Mouse (Mus musculus) limb, embryonic 10.5 days (tissue): Measurements from ENCODE around the gene Oscp1. TPM values are rescaled to one million over a fixed set of nuclear protein-coding genes. Genes with fewer than 3 reads are reported as not detected.
A peak's percentile ranks its signal among the peaks of the same experiment; 100 is the strongest.

Experiments
- DNase-seq: peaks from one replicate; pipeline ENCODE4 v3.0.0-alpha.2; 2017; ENCODE audit warnings: low spot score
- H3K27ac ChIP-seq: fragments of 300-500 bp; sonication (generic); 2 replicates; pipeline ENCODE4 v1.5.1; 2016; ENCODE audit warnings: mild to moderate bottlenecking
- H3K27me3 ChIP-seq: fragments of 300-500 bp; sonication (generic); 2 replicates; pipeline ENCODE4 v1.6.1; 2016; ENCODE audit warnings: low read depth, mild to moderate bottlenecking; ENCODE audit not compliant: poor library complexity, severe bottlenecking
- H3K36me3 ChIP-seq: fragments of 300-500 bp; sonication (generic); 2 replicates; pipeline ENCODE4 v1.6.1; 2016; ENCODE audit warnings: mild to moderate bottlenecking, moderate library complexity
- H3K4me1 ChIP-seq: fragments of 300-500 bp; sonication (generic); 2 replicates; pipeline ENCODE4 v1.6.1; 2016
- H3K4me3 ChIP-seq: fragments of 300-500 bp; sonication (generic); 2 replicates; pipeline ENCODE4 v1.5.1; 2016; ENCODE audit warnings: mild to moderate bottlenecking, moderate library complexity
- H3K9me3 ChIP-seq: fragments of 300-500 bp; sonication (generic); replicated peaks from 2 replicates; pipeline ENCODE4 v1.6.1; 2016; ENCODE audit warnings: mild to moderate bottlenecking
- WGBS: fragments of 180-500 bp; shearing (Covaris S2); methylation state at CpG from one replicate; pipeline ENCODE4 v1.1.7; 2016; 5-methylcytosine and 5-hydroxymethylcytosine counted together
- polyA plus RNA-seq: library from polyadenylated mRNA; unstranded; fragments of >200 nt; fragmentation: Nextera tagmentation; extraction: Ambion mirVana; gene quantifications from 2 replicates; pipeline ENCODE4 v1.2.1, GENCODE M21; 2016

Gene Oscp1
- polyA plus RNA-seq, 1 experiment from 2014 or later, result 23.7 TPM

DNA sequence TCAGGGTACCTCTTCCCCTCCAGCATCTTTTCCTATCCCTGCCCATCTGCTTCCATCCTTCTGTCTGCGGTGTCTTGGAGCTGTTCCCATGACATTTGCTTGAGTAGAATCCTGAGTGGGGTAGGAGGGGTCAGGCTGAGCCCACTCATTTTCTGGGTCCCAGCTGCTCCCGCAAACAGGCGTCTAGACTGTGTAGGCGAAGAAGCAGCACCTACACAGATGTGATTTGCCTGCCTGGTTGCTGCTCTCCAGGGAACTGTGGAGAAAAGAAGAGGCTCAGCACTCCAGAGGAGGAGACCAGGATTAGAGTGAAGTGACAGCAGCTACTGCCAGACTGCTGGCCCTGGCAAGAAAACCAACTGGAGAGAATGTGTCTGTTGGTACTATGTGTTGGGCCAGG, 60.3 kb downstream of the Oscp1 start:
- Histone ChIP-seq H3K27me3 (no peaks in the 10 kb centered on the region), H3K9me3 (no peaks in the 10 kb centered on the region), H3K4me1 (peaks cover 14% of the 10 kb centered on the region; the same call in 1 of the 2 replicates), H3K4me3 (no peak overlapping the region), H3K27ac (no peak overlapping the region), H3K36me3 (peaks cover 44% of the 10 kb centered on the region)
- 94% methylated on average over 4 of the region's 4 CpGs for WGBS
- no peak for DNase-seq

DNA sequence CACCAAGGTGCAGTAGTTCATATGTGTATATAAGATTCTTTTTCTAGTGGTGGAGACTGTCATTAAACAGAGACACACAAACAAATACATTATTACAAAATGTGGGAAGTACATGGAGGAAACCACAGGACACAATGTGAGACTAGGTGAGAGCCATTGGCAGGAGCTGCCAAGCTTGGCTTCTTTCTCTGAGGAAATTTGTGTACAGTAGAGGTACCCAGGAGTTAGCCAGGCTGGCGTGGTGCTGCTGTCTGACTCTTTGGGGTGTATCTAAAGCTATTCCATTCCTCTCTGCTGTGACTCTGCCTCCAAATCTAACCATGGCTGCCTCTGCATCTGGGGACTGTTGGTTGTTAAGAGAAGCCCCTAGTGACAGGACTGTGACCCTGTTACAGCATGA, 60.7 kb downstream of the Oscp1 start:
- DNase-seq, result no peak
- no peak overlapping the region for H3K4me3 ChIP-seq
- H3K36me3 ChIP-seq, result peaks cover 47% of the 10 kb centered on the region
- peaks cover 10% of the 10 kb centered on the region; the same call in 1 of the 2 replicates for H3K4me1 ChIP-seq
- no peaks in the 10 kb centered on the region for H3K9me3 ChIP-seq
- WGBS, result 96% methylated on average over 1 of the region's 1 CpGs
- no peak overlapping the region for H3K27ac ChIP-seq
- H3K27me3 ChIP-seq, result no peaks in the 10 kb centered on the region

DNA sequence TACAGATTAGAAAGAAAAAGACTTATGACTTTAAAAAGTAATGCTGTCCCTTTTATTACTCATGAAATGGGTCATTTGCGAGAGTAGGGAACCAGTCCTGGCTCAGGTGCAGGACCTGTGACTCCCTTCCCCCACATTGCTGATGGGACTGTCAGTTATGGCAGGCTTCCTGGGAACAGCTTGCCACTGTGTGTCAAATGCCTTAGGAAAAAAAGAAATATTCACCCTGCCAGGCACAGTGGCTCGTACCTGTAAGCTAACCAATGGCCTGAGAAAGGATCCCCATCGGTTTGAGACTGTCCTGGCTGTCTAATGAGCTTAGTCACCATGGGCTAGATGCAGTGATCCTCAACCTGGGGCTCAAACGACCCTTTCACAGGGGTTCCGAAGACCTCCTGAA, 61.7 kb downstream of the Oscp1 start:
- no peaks in the 10 kb centered on the region for H3K9me3 ChIP-seq
- H3K4me1 ChIP-seq, result peaks cover 10% of the 10 kb centered on the region; the same call in 1 of the 2 replicates
- no peaks in the 10 kb centered on the region for H3K27me3 ChIP-seq
- WGBS, result 92% methylated on average over 5 of the region's 5 CpGs
- H3K36me3 ChIP-seq, result peaks cover 56% of the 10 kb centered on the region
- DNase-seq, result no peak
- no peak overlapping the region for H3K4me3 ChIP-seq
- no peak overlapping the region for H3K27ac ChIP-seq

DNA sequence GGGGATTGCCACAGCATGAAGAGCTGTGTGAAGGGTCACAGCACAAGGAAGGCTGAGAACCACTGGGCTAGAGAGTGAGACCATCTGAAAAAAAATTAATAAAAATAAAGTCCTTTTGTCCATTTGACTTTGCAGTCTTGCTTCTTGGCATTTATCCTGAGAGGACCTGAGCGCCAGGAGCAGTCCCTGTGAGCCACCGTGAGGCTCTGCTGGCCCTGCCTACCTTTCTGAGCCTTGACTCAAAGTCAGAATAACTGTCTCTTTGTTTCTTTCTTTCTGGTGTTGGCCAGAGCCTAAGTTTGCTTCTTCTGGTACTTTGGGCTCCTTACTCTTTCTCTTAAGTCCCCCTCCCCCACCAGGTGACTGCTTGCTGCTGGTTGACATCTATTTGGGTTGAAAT, 62.1 kb downstream of the Oscp1 start:
- WGBS, result 90% methylated on average over 2 of the region's 2 CpGs
- peaks cover 8% of the 10 kb centered on the region; the same call in 1 of the 2 replicates for H3K4me1 ChIP-seq
- H3K36me3 ChIP-seq, result peaks cover 61% of the 10 kb centered on the region
- no peaks in the 10 kb centered on the region for H3K27me3 ChIP-seq
- DNase-seq, result no peak
- no peak overlapping the region for H3K27ac ChIP-seq
- no peaks in the 10 kb centered on the region for H3K9me3 ChIP-seq
- H3K4me3 ChIP-seq, result no peak overlapping the region

DNA sequence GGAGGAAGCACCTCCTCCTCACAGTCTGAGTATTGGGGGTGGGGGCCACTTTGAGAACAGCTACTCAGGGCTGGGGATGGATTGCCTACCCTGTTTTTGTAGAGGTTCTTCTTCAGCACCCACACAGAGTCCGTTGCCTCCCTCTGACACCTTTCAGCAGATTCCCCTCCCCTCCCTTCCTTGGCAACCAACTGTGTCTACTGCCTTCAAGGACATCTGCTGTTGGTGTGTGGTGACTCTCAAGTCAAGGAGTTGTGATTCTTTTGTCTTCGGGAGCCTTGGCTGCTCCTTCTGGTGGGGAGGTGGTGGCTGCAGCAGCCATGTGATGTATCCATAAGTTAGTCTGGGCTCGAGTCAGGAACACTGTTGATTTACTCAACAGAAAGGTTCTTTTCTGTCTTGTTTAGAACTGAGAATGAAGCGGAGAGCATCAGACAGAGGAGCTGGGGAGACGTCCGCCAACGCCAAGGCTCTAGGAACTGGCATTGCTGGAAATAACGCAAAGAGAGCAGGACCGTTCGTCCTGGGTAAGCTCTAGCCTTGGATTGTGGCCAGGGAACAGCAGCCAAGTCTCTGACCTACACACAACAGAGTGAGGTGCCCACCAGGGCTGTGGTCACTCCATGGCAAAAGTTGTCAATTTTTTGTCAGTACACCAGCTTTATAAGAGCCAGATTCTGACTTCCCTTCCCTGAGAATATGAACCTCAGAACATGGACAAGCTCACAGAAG, 65.1 kb downstream of the Oscp1 start:
- DNase-seq, result no peak
- H3K9me3 ChIP-seq, result no peaks in the 10 kb centered on the region
- H3K27me3 ChIP-seq, result no peaks in the 10 kb centered on the region
- H3K36me3 ChIP-seq, result peaks cover 80% of the 10 kb centered on the region
- no peak overlapping the region for H3K27ac ChIP-seq
- no peak overlapping the region for H3K4me3 ChIP-seq
- no peaks in the 10 kb centered on the region for H3K4me1 ChIP-seq
- 91% methylated on average over 10 of the region's 10 CpGs for WGBS

DNA sequence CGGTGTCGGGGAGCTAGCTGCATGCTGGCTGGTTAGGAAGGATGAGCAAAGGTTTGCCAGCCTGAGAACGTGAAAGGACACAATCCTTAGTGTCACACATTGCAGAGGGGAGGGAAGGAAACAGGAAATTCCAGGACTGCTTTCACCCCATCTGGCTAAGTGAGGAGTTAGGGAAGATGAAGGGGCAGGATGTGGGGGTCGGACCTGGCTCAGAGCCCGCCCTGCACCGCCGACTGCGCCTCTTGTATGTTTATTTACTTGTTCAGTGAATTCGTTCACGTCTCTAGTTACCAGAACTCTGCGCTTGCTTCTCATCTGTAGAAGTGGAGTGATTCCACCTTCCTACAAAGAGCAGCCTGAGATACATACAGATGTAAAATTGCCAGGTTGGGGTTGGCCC, 72.1 kb downstream of the Oscp1 start:
- peaks cover 42% of the 10 kb centered on the region for H3K4me1 ChIP-seq
- no peaks in the 10 kb centered on the region for H3K9me3 ChIP-seq
- WGBS, result 58% methylated on average over 11 of the region's 11 CpGs
- no peak overlapping the region for H3K4me3 ChIP-seq
- no peak for DNase-seq
- peak overlapping the region; percentile 37 for H3K27ac ChIP-seq
- H3K27me3 ChIP-seq, result no peaks in the 10 kb centered on the region
- peaks cover 81% of the 10 kb centered on the region for H3K36me3 ChIP-seq

DNA sequence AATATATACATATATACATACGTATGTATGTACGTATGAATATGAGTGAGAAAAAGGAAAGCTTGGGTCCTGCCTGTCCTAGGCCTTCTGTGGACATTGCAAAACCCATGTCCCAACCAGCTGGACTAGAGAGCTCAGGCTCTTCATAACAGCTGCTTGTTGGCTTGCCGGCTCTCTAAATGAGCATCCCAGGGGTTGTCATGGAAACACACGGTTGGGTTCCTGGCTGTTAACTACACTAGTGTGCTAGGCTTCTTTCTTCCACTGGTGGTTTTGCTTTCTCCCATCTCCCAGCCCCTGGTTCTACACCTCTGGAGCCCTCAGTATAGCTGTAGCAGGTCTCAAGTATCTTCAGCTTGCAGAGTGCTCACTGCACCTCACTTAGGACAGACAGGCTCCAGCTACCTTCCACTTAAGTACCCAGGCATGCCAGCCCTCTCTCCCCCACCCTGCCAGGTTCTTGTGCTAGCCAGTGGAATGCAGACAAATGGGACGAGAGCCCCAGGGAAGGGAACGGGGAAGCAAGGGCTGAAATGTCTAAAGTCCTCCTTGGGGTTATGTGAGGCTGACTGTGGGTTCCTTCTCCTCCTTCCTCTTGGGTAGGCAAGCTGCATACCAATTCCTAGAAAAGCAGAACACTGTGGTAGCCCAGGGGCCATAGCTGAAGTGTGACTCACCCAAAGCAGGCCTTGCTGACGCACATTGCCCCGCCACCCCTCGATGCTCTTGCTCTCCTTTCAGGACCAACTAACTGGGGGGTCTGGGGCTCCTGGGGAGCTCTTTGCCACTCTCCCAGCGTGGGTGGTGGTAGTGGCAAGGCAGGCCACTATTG, 73.1 kb downstream of the Oscp1 start:
- H3K4me1 ChIP-seq, result peaks cover 42% of the 10 kb centered on the region
- no peak overlapping the region for H3K4me3 ChIP-seq
- peaks cover 81% of the 10 kb centered on the region for H3K36me3 ChIP-seq
- H3K27me3 ChIP-seq, result no peaks in the 10 kb centered on the region
- DNase-seq, result no peak
- H3K9me3 ChIP-seq, result no peaks in the 10 kb centered on the region
- WGBS, result 65% methylated on average over 10 of the region's 10 CpGs
- H3K27ac ChIP-seq, result peak overlapping the region; percentile 70

DNA sequence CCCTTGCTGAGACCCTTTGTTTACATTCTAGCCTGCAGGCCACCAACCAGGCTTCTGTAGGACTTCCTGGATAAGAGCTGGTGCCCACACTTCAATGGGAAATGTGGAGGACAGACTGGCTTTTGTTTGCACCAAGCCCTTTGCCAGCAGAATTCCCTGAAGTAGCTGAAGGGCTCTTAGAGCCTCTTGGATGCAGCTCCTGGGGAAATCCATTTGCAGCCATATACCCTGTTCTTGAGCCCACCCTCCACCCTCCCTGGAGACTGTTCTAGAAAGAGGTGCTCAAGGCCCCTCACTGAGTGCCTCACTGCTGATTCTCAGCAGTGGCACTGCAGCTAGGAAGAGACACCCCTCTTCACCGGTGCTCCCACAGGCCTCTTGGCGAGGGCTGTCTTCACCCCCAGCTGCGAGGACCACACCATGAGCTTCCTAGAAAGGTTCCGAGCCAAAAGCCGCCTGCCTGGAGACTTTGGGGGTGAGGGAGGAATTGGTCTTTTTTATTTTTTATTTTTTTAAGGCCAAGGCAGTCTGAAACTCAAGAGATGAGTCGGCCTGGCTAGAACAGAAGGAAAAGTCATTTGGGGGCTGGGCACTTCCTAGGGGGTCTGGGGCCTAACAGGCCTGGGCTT, 74.4 kb downstream of the Oscp1 start:
- Histone ChIP-seq H3K36me3 (peaks cover 81% of the 10 kb centered on the region), H3K27ac (peak overlapping the region; percentile 70; the same call in 1 of the 2 replicates), H3K27me3 (no peaks in the 10 kb centered on the region), H3K4me3 (no peak overlapping the region), H3K4me1 (peaks cover 42% of the 10 kb centered on the region), H3K9me3 (no peaks in the 10 kb centered on the region)
- no peak for DNase-seq
- WGBS, result 78% methylated on average over 6 of the region's 6 CpGs

DNA sequence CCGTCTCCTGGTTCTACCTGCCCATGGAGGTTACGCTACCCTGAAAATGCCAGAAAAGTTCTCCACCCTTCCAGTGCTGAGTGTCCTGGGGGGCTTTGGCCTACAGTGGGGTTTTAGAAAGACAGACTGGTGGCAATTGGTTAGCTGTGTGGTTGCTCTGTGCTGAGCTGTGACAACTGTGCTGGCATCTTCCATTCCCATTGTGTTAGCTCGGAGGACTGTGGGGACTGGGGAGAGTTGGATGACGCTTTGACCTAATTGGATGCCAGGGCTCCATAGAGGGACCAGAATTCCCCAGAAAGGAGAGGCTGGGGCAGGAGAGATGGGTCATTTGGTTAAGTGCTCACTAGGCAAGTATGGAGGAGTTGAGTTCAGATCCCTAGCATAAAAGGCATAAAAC, 75.9 kb downstream of the Oscp1 start:
- H3K27ac ChIP-seq, result 0 out of 2 replicates have a peak overlapping the region, but pooled peaks have one; percentile 16
- peaks cover 81% of the 10 kb centered on the region for H3K36me3 ChIP-seq
- no peak for DNase-seq
- H3K9me3 ChIP-seq, result no peaks in the 10 kb centered on the region
- 93% methylated on average over 4 of the region's 4 CpGs for whole genome bisulfite sequencing
- no peak overlapping the region for H3K4me3 ChIP-seq
- peaks cover 42% of the 10 kb centered on the region for H3K4me1 ChIP-seq
- no peaks in the 10 kb centered on the region for H3K27me3 ChIP-seq

DNA sequence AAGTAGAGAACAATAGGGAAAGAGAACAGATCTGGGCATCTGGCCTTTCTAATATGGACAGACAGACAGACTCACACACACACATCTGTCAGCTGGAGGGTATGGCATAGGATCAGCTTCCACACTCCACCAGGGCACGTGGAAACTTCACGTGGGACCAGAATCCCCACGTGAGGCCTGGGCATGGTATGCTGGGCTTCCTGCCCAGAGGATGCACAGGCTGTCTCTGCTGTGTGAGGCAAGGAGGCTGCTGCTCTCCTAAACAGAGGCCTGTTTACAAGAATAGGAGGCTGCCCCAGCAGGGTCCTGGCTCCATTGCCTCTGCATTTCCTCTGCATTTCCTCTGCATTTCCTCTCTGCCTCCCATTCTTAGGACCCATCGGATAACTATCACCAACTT, 76.3 kb downstream of the Oscp1 start:
- no peak for DNase-seq
- Histone ChIP-seq H3K27ac (0 out of 2 replicates have a peak overlapping the region, but pooled peaks have one; percentile 16), H3K4me1 (peaks cover 40% of the 10 kb centered on the region), H3K4me3 (no peak overlapping the region), H3K27me3 (no peaks in the 10 kb centered on the region), H3K9me3 (no peaks in the 10 kb centered on the region), H3K36me3 (peaks cover 81% of the 10 kb centered on the region)
- 91% methylated on average over 4 of the region's 4 CpGs for WGBS

DNA sequence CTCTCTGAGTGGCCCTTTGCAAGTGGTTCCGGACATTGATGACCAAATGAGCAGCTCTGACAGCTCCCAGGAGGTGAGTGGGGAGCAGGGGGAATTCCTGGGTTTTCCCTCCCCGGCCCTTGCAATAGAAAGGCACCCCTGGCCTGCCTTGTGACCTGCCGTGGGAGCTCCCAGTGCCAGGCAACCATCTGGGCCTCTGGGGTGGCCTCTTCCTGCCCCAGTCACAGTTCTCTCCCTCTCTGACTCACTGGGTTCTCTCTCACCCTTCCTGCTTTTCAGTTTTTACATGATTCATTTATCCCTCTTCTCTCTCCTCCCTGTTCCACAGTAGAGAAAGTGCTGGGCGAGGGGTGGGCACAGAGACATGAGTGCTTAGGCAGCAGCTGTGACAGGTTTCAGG, 79.4 kb downstream of the Oscp1 start:
- Histone ChIP-seq H3K4me1 (peaks cover 15% of the 10 kb centered on the region), H3K36me3 (peaks cover 77% of the 10 kb centered on the region), H3K9me3 (no peaks in the 10 kb centered on the region), H3K27me3 (no peaks in the 10 kb centered on the region), H3K27ac (0 out of 2 replicates have a peak overlapping the region, but pooled peaks have one; percentile 11), H3K4me3 (no peak overlapping the region)
- DNase-seq, result no peak
- 84% methylated on average over 4 of the region's 4 CpGs for WGBS

DNA sequence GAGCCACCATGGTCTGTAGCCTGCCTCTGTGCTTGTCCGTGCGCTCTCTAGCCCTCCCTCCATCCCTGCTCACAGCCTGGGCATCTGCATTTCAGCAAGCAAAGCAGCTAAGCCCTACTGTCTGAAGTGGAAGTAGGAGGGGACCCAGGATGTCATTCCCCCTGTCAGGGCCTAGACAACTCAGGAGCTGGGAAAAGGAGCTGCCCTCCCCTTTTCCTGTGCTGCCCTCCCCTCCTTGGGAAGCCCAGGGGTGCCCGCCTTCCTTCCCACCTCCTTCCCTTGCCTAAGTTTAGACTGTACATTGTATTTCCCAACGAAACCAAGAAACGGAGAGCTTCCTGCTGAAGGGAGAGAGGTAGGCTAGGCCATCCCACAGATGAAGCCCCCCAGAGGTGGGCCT, 82.7 kb downstream of the Oscp1 start:
- Histone ChIP-seq H3K4me3 (no peak overlapping the region), H3K9me3 (no peaks in the 10 kb centered on the region), H3K36me3 (peaks cover 53% of the 10 kb centered on the region), H3K27ac (peak overlapping the region; percentile 58; the same call in 1 of the 2 replicates), H3K4me1 (peaks cover 16% of the 10 kb centered on the region), H3K27me3 (no peaks in the 10 kb centered on the region)
- whole genome bisulfite sequencing, result 81% methylated on average over 5 of the region's 5 CpGs
- DNase-seq, result no peak
